Mouse (Mus musculus): ENCODE data around the gene Asic4. TPM values are rescaled to one million over a fixed set of nuclear protein-coding genes. Genes with fewer than 3 reads are reported as not detected.

The Asic4 gene
- polyA plus RNA-seq (2012; rRNA removed), result 0.02 and 0.05 TPM in 2 replicates

- peaks cover 33% of the 10 kb centered on the region for H3K27me3 ChIP-seq (ENCODE audit: control insufficient read depth, insufficient read depth, low read length)
- no peak for DNase-seq (ENCODE audit: low read depth in 1 of 2, low spot score in 2 of 2)
- no peak within 1 kb of the TSS for H3K27ac ChIP-seq (ENCODE audit: insufficient read depth, low read length)
- no peak for TF ChIP-seq CTCF (IDR thresholded peaks at IDR 0.05; ENCODE audit: extremely low read depth, insufficient read depth, insufficient read length, insufficient replicate concordance)
- TF ChIP-seq POLR2A (IDR thresholded peaks at IDR 0.05; ENCODE audit: low read depth, low read length), result no peak
- no peaks in the 10 kb centered on the region for H3K36me3 ChIP-seq (ENCODE audit: control insufficient read depth, insufficient read depth, low read length)
- no peak within 1 kb of the TSS for H3K4me3 ChIP-seq (ENCODE audit: extremely low read depth, insufficient read depth, insufficient read length)
- 4% methylated on average over 35 of the region's 35 CpGs for WGBS
- peaks cover 14% of the 10 kb centered on the region for H3K4me1 ChIP-seq (ENCODE audit: control insufficient read depth, insufficient read depth, insufficient read length)
Observed at GRCm38 (mm10) chr1:75450314-75451005, at the start of gene Asic4. Gene Asic4, plus strand, starts transcription at chr1:75450436.

- Histone ChIP-seq H3K4me3 (ENCODE audit: extremely low read depth, insufficient read depth, insufficient read length) (no peak overlapping the region), H3K27me3 (ENCODE audit: control insufficient read depth, insufficient read depth, low read length) (no peaks in the 10 kb centered on the region), H3K4me1 (ENCODE audit: control insufficient read depth, insufficient read depth, insufficient read length) (no peaks in the 10 kb centered on the region; the same call in 1 of the 2 replicates), H3K36me3 (ENCODE audit: control insufficient read depth, insufficient read depth, low read length) (no peaks in the 10 kb centered on the region), H3K27ac (ENCODE audit: insufficient read depth, low read length) (no peak overlapping the region)
- no peak for TF ChIP-seq POLR2A (IDR thresholded peaks at IDR 0.05; ENCODE audit: low read depth, low read length)
- TF ChIP-seq CTCF (IDR thresholded peaks at IDR 0.05; ENCODE audit: extremely low read depth, insufficient read depth, insufficient read length, insufficient replicate concordance), result no peak
- no peak for DNase-seq (ENCODE audit: low read depth in 1 of 2, low spot score in 2 of 2)
- WGBS, result 36% methylated on average over 6 of the region's 6 CpGs
Observed at GRCm38 (mm10) chr1:75400493-75401115, 49.6 kb upstream of the Asic4 start.

GRCm38 (mm10) chr1:75405547-75405946 is 44.7 kb upstream of the Asic4 start:
- TF ChIP-seq POLR2A (IDR thresholded peaks at IDR 0.05; ENCODE audit: low read depth, low read length) (no peak), CTCF (IDR thresholded peaks at IDR 0.05; ENCODE audit: extremely low read depth, insufficient read depth, insufficient read length, insufficient replicate concordance) (no peak)
- no peaks in the 10 kb centered on the region for H3K4me1 ChIP-seq (ENCODE audit: control insufficient read depth, insufficient read depth, insufficient read length)
- no peak overlapping the region for H3K27ac ChIP-seq (ENCODE audit: insufficient read depth, low read length)
- no peak overlapping the region for H3K4me3 ChIP-seq (ENCODE audit: extremely low read depth, insufficient read depth, insufficient read length)
- no peaks in the 10 kb centered on the region for H3K36me3 ChIP-seq (ENCODE audit: control insufficient read depth, insufficient read depth, low read length)
- no peak for DNase-seq (ENCODE audit: low read depth in 1 of 2, low spot score in 2 of 2)
- H3K27me3 ChIP-seq (ENCODE audit: control insufficient read depth, insufficient read depth, low read length), result no peaks in the 10 kb centered on the region
- WGBS, result 87% methylated on average over 3 of the region's 3 CpGs

GRCm38 (mm10) chr1:75406173-75406572 is 44.1 kb upstream of the Asic4 start:
- DNase-seq (ENCODE audit: low read depth in 1 of 2, low spot score in 2 of 2), result no peak
- TF ChIP-seq CTCF (IDR thresholded peaks at IDR 0.05; ENCODE audit: extremely low read depth, insufficient read depth, insufficient read length, insufficient replicate concordance), result no peak
- TF ChIP-seq POLR2A (IDR thresholded peaks at IDR 0.05; ENCODE audit: low read depth, low read length), result no peak
- no peaks in the 10 kb centered on the region for H3K36me3 ChIP-seq (ENCODE audit: control insufficient read depth, insufficient read depth, low read length)
- H3K27me3 ChIP-seq (ENCODE audit: control insufficient read depth, insufficient read depth, low read length), result no peaks in the 10 kb centered on the region
- 93% methylated on average over 15 of the region's 15 CpGs for WGBS
- H3K4me1 ChIP-seq (ENCODE audit: control insufficient read depth, insufficient read depth, insufficient read length), result no peaks in the 10 kb centered on the region
- H3K4me3 ChIP-seq (ENCODE audit: extremely low read depth, insufficient read depth, insufficient read length), result no peak overlapping the region
- H3K27ac ChIP-seq (ENCODE audit: insufficient read depth, low read length), result no peak overlapping the region

GRCm38 (mm10) chr1:75407056-75407455 is 43.2 kb upstream of the Asic4 start:
- no peak overlapping the region for H3K27ac ChIP-seq (ENCODE audit: insufficient read depth, low read length)
- 90% methylated on average over 9 of the region's 9 CpGs for WGBS
- H3K4me3 ChIP-seq (ENCODE audit: extremely low read depth, insufficient read depth, insufficient read length), result no peak overlapping the region
- DNase-seq (ENCODE audit: low read depth in 1 of 2, low spot score in 2 of 2), result no peak
- H3K27me3 ChIP-seq (ENCODE audit: control insufficient read depth, insufficient read depth, low read length), result no peaks in the 10 kb centered on the region
- no peaks in the 10 kb centered on the region for H3K36me3 ChIP-seq (ENCODE audit: control insufficient read depth, insufficient read depth, low read length)
- TF ChIP-seq CTCF (IDR thresholded peaks at IDR 0.05; ENCODE audit: extremely low read depth, insufficient read depth, insufficient read length, insufficient replicate concordance) (no peak), POLR2A (IDR thresholded peaks at IDR 0.05; ENCODE audit: low read depth, low read length) (no peak)
- no peaks in the 10 kb centered on the region for H3K4me1 ChIP-seq (ENCODE audit: control insufficient read depth, insufficient read depth, insufficient read length)

GRCm38 (mm10) chr1:75408210-75408609 is 42.0 kb upstream of the Asic4 start:
- DNase-seq (ENCODE audit: low read depth in 1 of 2, low spot score in 2 of 2), result no peak
- WGBS, result 72% methylated on average over 4 of the region's 4 CpGs
- no peaks in the 10 kb centered on the region for H3K27me3 ChIP-seq (ENCODE audit: control insufficient read depth, insufficient read depth, low read length)

GRCm38 (mm10) chr1:75409950-75410349 is 40.3 kb upstream of the Asic4 start:
- Histone ChIP-seq H3K4me1 (ENCODE audit: control insufficient read depth, insufficient read depth, insufficient read length) (no peaks in the 10 kb centered on the region), H3K4me3 (ENCODE audit: extremely low read depth, insufficient read depth, insufficient read length) (no peak overlapping the region), H3K27me3 (ENCODE audit: control insufficient read depth, insufficient read depth, low read length) (no peaks in the 10 kb centered on the region), H3K27ac (ENCODE audit: insufficient read depth, low read length) (no peak overlapping the region), H3K36me3 (ENCODE audit: control insufficient read depth, insufficient read depth, low read length) (no peaks in the 10 kb centered on the region)
- TF ChIP-seq CTCF (IDR thresholded peaks at IDR 0.05; ENCODE audit: extremely low read depth, insufficient read depth, insufficient read length, insufficient replicate concordance), result no peak
- no peak for TF ChIP-seq POLR2A (IDR thresholded peaks at IDR 0.05; ENCODE audit: low read depth, low read length)
- WGBS, result 93% methylated on average over 7 of the region's 7 CpGs
- no peak for DNase-seq (ENCODE audit: low read depth in 1 of 2, low spot score in 2 of 2)

More at GRCm38 (mm10) chr1:75408210-75408609, 42.0 kb upstream of the Asic4 start:
- TF ChIP-seq CTCF (IDR thresholded peaks at IDR 0.05; ENCODE audit: extremely low read depth, insufficient read depth, insufficient read length, insufficient replicate concordance) (no peak), POLR2A (IDR thresholded peaks at IDR 0.05; ENCODE audit: low read depth, low read length) (no peak)
- Histone ChIP-seq H3K36me3 (ENCODE audit: control insufficient read depth, insufficient read depth, low read length) (no peaks in the 10 kb centered on the region), H3K4me1 (ENCODE audit: control insufficient read depth, insufficient read depth, insufficient read length) (no peaks in the 10 kb centered on the region), H3K4me3 (ENCODE audit: extremely low read depth, insufficient read depth, insufficient read length) (no peak overlapping the region), H3K27ac (ENCODE audit: insufficient read depth, low read length) (no peak overlapping the region)
